Mouse (Mus musculus) lung, adult 2 months (tissue): ENCODE data around the gene Srpx2.

Source experiments
- CTCF ChIP-seq: fragments of 200-500 bp; IDR thresholded peaks from 2 replicates; pipeline ENCODE4 v1.5.1; 2011; ENCODE audit warnings: mild to moderate bottlenecking, low read length, control low read depth; ENCODE audit not compliant: insufficient read depth
- POLR2A ChIP-seq: fragments of 200-500 bp; IDR thresholded peaks from 2 replicates; pipeline ENCODE4 v1.6.1; 2011; ENCODE audit warnings: low read depth, mild to moderate bottlenecking, control low read depth, low read length, borderline replicate concordance; ENCODE audit errors: extremely low read depth

DNA sequence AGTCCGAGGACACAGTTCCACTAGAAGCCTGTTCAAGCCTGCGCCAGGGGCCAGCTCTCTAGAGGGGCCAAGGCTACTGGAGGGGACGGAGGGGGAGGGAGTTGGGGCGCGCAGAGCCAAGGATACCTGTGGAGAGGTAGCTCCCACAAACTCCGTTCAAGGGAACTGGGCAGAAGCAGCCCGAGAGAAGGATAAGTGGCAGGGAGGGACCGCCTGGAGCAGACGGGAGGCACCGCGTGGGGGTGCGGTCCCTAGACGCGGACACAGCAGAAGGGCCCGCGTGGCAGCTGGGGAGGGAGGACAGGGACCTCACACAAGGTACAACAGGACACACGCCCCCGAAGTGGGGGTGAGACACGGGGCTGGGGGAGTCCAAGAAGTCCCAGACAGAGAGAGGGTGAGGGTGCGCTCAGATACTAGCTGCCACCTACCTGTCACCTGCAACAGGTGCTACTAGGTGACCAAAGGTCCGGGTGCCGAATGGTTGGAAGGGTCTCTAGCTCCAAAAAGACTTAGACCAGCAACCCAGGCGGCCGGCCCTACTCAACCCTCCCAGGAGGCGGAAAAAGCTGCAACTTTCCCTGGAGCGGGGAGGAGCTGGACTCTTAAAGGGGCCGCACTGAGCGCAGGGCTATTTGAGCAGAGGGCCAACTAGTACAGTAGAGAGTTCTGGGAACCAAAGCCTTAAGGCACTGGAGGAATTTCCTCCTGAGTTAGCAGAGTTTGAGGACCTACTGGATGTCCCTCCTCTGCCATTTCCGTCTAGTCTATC, 73.2 kb downstream of the Srpx2 start, which contains the start of gene Sytl4:
- TF ChIP-seq CTCF, result no peak
- no peak for TF ChIP-seq POLR2A
